In the genomic region with DNA sequence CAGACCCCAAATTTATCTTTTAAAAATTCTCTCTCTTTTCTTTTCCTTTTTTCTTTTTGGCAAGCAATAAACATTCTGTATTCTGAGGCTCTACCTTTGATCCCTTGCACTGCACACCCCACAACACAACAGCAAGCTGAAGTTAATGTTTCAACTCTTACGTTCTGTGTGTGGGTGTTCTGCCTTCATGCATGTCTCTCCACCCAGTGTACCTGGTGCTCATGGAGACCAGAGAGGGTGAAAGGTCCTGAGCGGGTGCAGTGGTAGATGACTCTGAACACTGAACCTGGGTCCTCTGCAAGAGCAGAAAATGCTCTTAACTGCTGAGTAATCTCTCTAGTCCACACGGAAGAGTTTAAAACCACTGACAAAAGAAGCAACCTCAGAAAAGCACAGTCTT, we compare ENCODE assay signal across 26 mouse cellular contexts. TPM values are rescaled to one million over a fixed set of nuclear protein-coding genes. Genes with fewer than 3 reads are reported as not detected.
DNase-seq lines count a peak whose midpoint lies in the region; ATAC-seq lines count a peak whose summit lies in the region.
"Had no signal": no experiment of that assay in that cellular context is flagged by ENCODE, and none has a peak within 500 bp of the region (broad histone marks: within the 10 kb centered on the region; RNA-seq: fewer than 3 reads in every experiment).

No protein-coding gene starts in this region.

- H3K27me3 ChIP-seq in liver, embryonic 13.5 days, result no peaks in the 10 kb centered on the region
- H3K27me3 ChIP-seq in liver, embryonic 12.5 days (replicated peaks), result no peaks in the 10 kb centered on the region
- no peaks in the 10 kb centered on the region for H3K27me3 ChIP-seq in forebrain, embryonic 16.5 days (replicated peaks; ENCODE audit: control insufficient read depth, insufficient read depth, low read length)
- H3K27me3 ChIP-seq: CH12.LX; embryonic facial prominence, embryonic 12.5 days; limb, embryonic 15.5 days; midbrain, embryonic 15.5 days; neural tube, embryonic 12.5 days; Patski; stomach, embryonic 15.5 days had no signal

- no peak overlapping the region for H3K9ac ChIP-seq in liver, embryonic 13.5 days
- H3K9ac ChIP-seq in liver, embryonic 12.5 days, result no peak overlapping the region
- H3K9ac ChIP-seq in forebrain, embryonic 16.5 days (replicated peaks; ENCODE audit: low read depth, low read length), result no peak overlapping the region
- H3K9ac ChIP-seq: embryonic facial prominence, embryonic 12.5 days; limb, embryonic 15.5 days; midbrain, embryonic 15.5 days; neural tube, embryonic 12.5 days; stomach, embryonic 15.5 days had no signal

- H3K36me3 ChIP-seq in liver, embryonic 13.5 days, result peaks cover 25% of the 10 kb centered on the region
- H3K36me3 ChIP-seq in liver, embryonic 12.5 days, result peaks cover 47% of the 10 kb centered on the region
- peaks cover 33% of the 10 kb centered on the region for H3K36me3 ChIP-seq in forebrain, embryonic 16.5 days (ENCODE audit: control insufficient read depth, insufficient read depth)
- H3K36me3 ChIP-seq: G1E had no signal

- no peak overlapping the region for H3K27ac ChIP-seq in liver, embryonic 13.5 days
- no peak overlapping the region for H3K27ac ChIP-seq in liver, embryonic 12.5 days
- H3K27ac ChIP-seq in forebrain, embryonic 16.5 days (ENCODE audit: low read length), result no peak overlapping the region
- H3K27ac ChIP-seq: embryonic facial prominence, embryonic 12.5 days; limb, embryonic 15.5 days; macrophage; midbrain, embryonic 15.5 days; neural tube, embryonic 12.5 days; stomach, embryonic 15.5 days had no signal

- DNase-seq in liver, embryonic 13.5 days, result no peak
- DNase-seq in kidney, adult 9 months, result peak; percentile 85
- peak; percentile 51 to 85 for DNase-seq in kidney, postnatal 25 days
- DNase-seq in yolk sac, embryonic 10.5 days (ENCODE audit: low spot score), result peak; percentile 46
- no peak for DNase-seq in frontal cortex, postnatal 14 days (ENCODE audit: low spot score in 2 of 2)
- DNase-seq: B cell, adult 2 months; cerebellum, adult 11-12 months; cerebellum, postnatal 14 days; gastrocnemius, postnatal 36 days; layer of hippocampus, adult 9-11 months; left cerebral cortex, postnatal 4 days; retina, postnatal 1 day; thymus, postnatal 25 days had no signal

- no peak overlapping the region for H3K4me3 ChIP-seq in liver, embryonic 13.5 days (replicated peaks)
- H3K4me3 ChIP-seq in liver, embryonic 12.5 days, result no peak overlapping the region
- no peak overlapping the region for H3K4me3 ChIP-seq in forebrain, embryonic 16.5 days (replicated peaks; ENCODE audit: low read length)
- H3K4me3 ChIP-seq: embryonic facial prominence, embryonic 12.5 days; limb, embryonic 15.5 days; midbrain, embryonic 15.5 days; neural tube, embryonic 12.5 days; stomach, embryonic 15.5 days had no signal

- 66% methylated on average over 3 of the region's 3 CpGs for WGBS in liver, embryonic 13.5 days (ENCODE audit: insufficient replicate concordance)
- 64% methylated on average over 3 of the region's 3 CpGs for WGBS in liver, embryonic 12.5 days (ENCODE audit: insufficient replicate concordance)
- 87% methylated on average over 3 of the region's 3 CpGs for WGBS in forebrain, embryonic 16.5 days

- H3K4me2 ChIP-seq in liver, embryonic 13.5 days, result no peak overlapping the region
- H3K4me2 ChIP-seq in liver, embryonic 12.5 days, result no peak overlapping the region
- H3K4me2 ChIP-seq in forebrain, embryonic 16.5 days (ENCODE audit: low read length), result no peak overlapping the region
- H3K4me2 ChIP-seq: embryonic facial prominence, embryonic 12.5 days; limb, embryonic 15.5 days; midbrain, embryonic 15.5 days; neural tube, embryonic 12.5 days; stomach, embryonic 15.5 days had no signal

- no peaks in the 10 kb centered on the region for H3K4me1 ChIP-seq in liver, embryonic 13.5 days (replicated peaks)
- H3K4me1 ChIP-seq in liver, embryonic 12.5 days, result no peaks in the 10 kb centered on the region
- no peaks in the 10 kb centered on the region for H3K4me1 ChIP-seq in forebrain, embryonic 16.5 days (replicated peaks; ENCODE audit: control insufficient read depth, insufficient read depth, low read length)
- H3K4me1 ChIP-seq: embryonic facial prominence, embryonic 12.5 days; limb, embryonic 15.5 days; midbrain, embryonic 15.5 days; neural tube, embryonic 12.5 days; stomach, embryonic 15.5 days had no signal

- no peaks in the 10 kb centered on the region for H3K9me3 ChIP-seq in liver, embryonic 13.5 days (replicated peaks)
- H3K9me3 ChIP-seq in liver, embryonic 12.5 days (replicated peaks), result no peaks in the 10 kb centered on the region
- no peaks in the 10 kb centered on the region for H3K9me3 ChIP-seq in forebrain, embryonic 16.5 days (ENCODE audit: control insufficient read depth, low read length)
- H3K9me3 ChIP-seq: embryonic facial prominence, embryonic 12.5 days; limb, embryonic 15.5 days; midbrain, embryonic 15.5 days; neural tube, embryonic 12.5 days; stomach, embryonic 15.5 days had no signal

- ATAC-seq in liver, embryonic 13.5 days (ENCODE audit: low read depth), result peak; percentile 65
- ATAC-seq in liver, embryonic 12.5 days, result no peak
- no peak for ATAC-seq in forebrain, embryonic 16.5 days
- ATAC-seq: hindbrain, embryonic 16.5 days; lung, postnatal 0 days; midbrain, embryonic 15.5 days; Patski had no signal

RNA-seq across cellular contexts. Expression of gene Usp1, which starts 36.6 kb away (rescaled TPM):
- polyA plus RNA-seq in liver, embryonic 13.5 days (2015; fragmentation: Nextera tagmentation; extraction: Ambion mirVana), result 70.6 and 86.4 TPM in 2 replicates
- polyA plus RNA-seq in liver, embryonic 12.5 days (2016; fragmentation: Nextera tagmentation; extraction: Ambion mirVana), result 106 and 117 TPM in 2 replicates
- polyA plus RNA-seq in forebrain, embryonic 16.5 days (2015; fragmentation: Nextera tagmentation; extraction: Ambion mirVana), result 47.1 and 54.1 TPM in 2 replicates

Comparison
In these comparisons a context has a peak if more than half of its experiments do, and no peak if none do; other contexts are left out.
1. DNase-seq: peak in kidney, adult 9 months (single experiment), kidney, postnatal 25 days (2 of 2) and yolk sac, embryonic 10.5 days (single experiment); none in liver, embryonic 13.5 days (single experiment) and frontal cortex, postnatal 14 days (0 of 2).